Mouse (Mus musculus) neural tube, embryonic 15.5 days (tissue): ENCODE data around the gene Actr1a. TPM values are rescaled to one million over a fixed set of nuclear protein-coding genes. Genes with fewer than 3 reads are reported as not detected.

Experiments
- ATAC-seq: fragments of 200-750 bp; cut with Nextera tagmentation; 2 replicates; pipeline ENCODE4 v1.8.0; 2017; ENCODE audit warnings: mild to moderate bottlenecking, moderate TSS enrichment, moderate library complexity; ENCODE audit not compliant: low FRiP score
- H3K27ac ChIP-seq: fragments of 300-500 bp; sonication (generic); replicated peaks from 2 replicates; pipeline ENCODE4 v1.5.1; 2015; ENCODE audit warnings: mild to moderate bottlenecking, inconsistent platforms
- H3K27me3 ChIP-seq: fragments of 300-500 bp; sonication (generic); replicated peaks from 2 replicates; pipeline ENCODE4 v1.6.1; 2015; ENCODE audit warnings: inconsistent platforms
- H3K36me3 ChIP-seq: fragments of 300-500 bp; sonication (generic); 2 replicates; pipeline ENCODE4 v1.6.1; 2015; ENCODE audit warnings: inconsistent platforms
- H3K4me1 ChIP-seq: fragments of 300-500 bp; sonication (generic); 2 replicates; pipeline ENCODE4 v1.6.1; 2015; ENCODE audit warnings: inconsistent platforms
- H3K4me2 ChIP-seq: fragments of 300-500 bp; sonication (generic); 2 replicates; pipeline ENCODE4 v1.6.1; 2015; ENCODE audit warnings: inconsistent platforms, mild to moderate bottlenecking, moderate library complexity
- H3K4me3 ChIP-seq: fragments of 300-500 bp; sonication (generic); replicated peaks from 2 replicates; pipeline ENCODE4 v1.5.1; 2015; ENCODE audit warnings: mild to moderate bottlenecking, inconsistent platforms
- H3K9ac ChIP-seq: fragments of 300-500 bp; sonication (generic); replicated peaks from 2 replicates; pipeline ENCODE4 v1.6.1; 2015; ENCODE audit warnings: mild to moderate bottlenecking, inconsistent platforms
- H3K9me3 ChIP-seq: fragments of 300-500 bp; sonication (generic); replicated peaks from 2 replicates; pipeline ENCODE4 v1.6.1; 2016; ENCODE audit warnings: inconsistent platforms
- WGBS: fragments of 180-500 bp; shearing (Covaris S2); methylation state at CpG from one replicate; pipeline ENCODE4 v1.1.7; 2015; ENCODE audit warnings: mixed read lengths; 5-methylcytosine and 5-hydroxymethylcytosine counted together
- polyA plus RNA-seq: library from polyadenylated mRNA; unstranded; fragments of >200 nt; fragmentation: Nextera tagmentation; extraction: Ambion mirVana; gene quantifications from 2 replicates; pipeline ENCODE4 v1.2.1, GENCODE M21; 2015

Gene Actr1a
- polyA plus RNA-seq, 1 experiment from 2014 or later = 314 TPM

DNA sequence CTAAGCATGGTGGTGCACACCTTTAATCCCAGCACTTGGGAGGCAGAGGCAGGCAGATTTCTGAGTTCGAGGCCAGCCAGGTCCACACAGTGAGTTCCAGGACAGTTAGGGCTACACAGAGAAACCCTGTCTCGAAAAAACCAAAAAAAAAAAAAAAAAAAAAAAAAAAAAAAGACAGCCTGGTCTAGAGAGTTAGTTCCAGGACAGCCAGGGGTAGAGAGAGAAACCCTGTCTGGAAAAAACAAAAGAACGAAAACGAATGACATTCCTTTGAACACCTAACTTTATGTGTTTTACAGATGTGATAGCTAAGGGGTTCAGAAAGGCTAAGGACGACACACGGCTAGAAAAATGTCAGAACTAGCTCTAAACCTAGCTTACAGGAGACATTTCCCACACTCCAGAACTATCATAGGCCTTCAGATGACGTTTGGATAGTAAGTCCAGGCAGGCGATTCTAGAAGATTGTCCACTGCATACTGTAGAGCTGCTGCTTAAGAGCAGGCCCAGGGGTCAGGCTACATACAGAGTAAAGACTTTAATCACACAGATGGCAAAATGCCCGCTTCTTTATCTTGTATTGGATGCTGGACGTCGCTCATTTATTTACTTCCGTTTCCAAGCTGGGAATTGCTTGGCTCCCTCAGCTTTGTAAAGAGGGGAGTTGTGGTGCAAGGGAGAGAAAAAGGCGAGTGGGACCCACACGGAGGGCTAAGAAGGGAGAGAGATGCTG, 47.4 kb downstream of the Actr1a start:
- peak; percentile 29 for ATAC-seq
- H3K27me3 ChIP-seq = peaks cover 12% of the 10 kb centered on the region; the same call in 1 of the 2 replicates
- peak overlapping the region; percentile 92 for H3K27ac ChIP-seq
- 29% methylated on average over 14 of the region's 14 CpGs for WGBS
- H3K36me3 ChIP-seq = no peaks in the 10 kb centered on the region
- no peaks in the 10 kb centered on the region for H3K9me3 ChIP-seq
- H3K4me1 ChIP-seq = peaks cover 27% of the 10 kb centered on the region
- peak overlapping the region; percentile 60 for H3K4me3 ChIP-seq
- peak overlapping the region; percentile 73 for H3K4me2 ChIP-seq
- peak overlapping the region; percentile 75 for H3K9ac ChIP-seq

DNA sequence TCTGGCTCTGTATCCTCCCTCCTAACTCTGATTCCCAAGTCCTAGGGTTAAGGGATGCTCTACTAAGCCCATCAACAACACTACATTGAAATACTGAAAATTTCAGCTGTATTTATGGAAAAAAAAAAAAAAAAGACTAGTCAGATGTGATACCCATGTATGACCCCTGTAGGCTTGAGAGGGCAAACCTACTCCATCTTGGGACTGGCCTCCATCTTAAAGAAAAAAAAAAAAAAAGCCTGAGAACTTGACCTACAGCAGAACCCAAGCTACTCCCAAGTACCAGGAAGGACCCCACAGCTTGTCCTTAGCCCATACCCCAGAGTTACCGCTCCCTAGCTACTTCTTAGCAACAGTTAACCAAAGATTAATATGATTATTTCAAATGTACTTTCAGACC, 48.4 kb downstream of the Actr1a start:
- Histone ChIP-seq H3K9me3 (no peaks in the 10 kb centered on the region), H3K4me3 (no peak overlapping the region), H3K27ac (no peak overlapping the region), H3K4me2 (no peak overlapping the region), H3K36me3 (no peaks in the 10 kb centered on the region), H3K4me1 (peaks cover 27% of the 10 kb centered on the region), H3K27me3 (peaks cover 12% of the 10 kb centered on the region; the same call in 1 of the 2 replicates), H3K9ac (no peak overlapping the region)
- ATAC-seq = no peak
- 100% methylated on average over 1 of the region's 1 CpGs for WGBS

- H3K4me2 ChIP-seq = no peak overlapping the region
- peaks cover 22% of the 10 kb centered on the region for H3K4me1 ChIP-seq
- no peak overlapping the region for H3K27ac ChIP-seq
- peaks cover 12% of the 10 kb centered on the region; the same call in 1 of the 2 replicates for H3K27me3 ChIP-seq
- H3K4me3 ChIP-seq = no peak overlapping the region
- H3K9ac ChIP-seq = no peak overlapping the region; the same call in 1 of the 2 replicates
- no peak for ATAC-seq
- H3K36me3 ChIP-seq = no peaks in the 10 kb centered on the region
- WGBS = 17% methylated on average over 7 of the region's 7 CpGs
- H3K9me3 ChIP-seq = no peaks in the 10 kb centered on the region
Observed at GRCm38 (mm10) chr19:46344710-46345419, 50.7 kb downstream of the Actr1a start.

DNA sequence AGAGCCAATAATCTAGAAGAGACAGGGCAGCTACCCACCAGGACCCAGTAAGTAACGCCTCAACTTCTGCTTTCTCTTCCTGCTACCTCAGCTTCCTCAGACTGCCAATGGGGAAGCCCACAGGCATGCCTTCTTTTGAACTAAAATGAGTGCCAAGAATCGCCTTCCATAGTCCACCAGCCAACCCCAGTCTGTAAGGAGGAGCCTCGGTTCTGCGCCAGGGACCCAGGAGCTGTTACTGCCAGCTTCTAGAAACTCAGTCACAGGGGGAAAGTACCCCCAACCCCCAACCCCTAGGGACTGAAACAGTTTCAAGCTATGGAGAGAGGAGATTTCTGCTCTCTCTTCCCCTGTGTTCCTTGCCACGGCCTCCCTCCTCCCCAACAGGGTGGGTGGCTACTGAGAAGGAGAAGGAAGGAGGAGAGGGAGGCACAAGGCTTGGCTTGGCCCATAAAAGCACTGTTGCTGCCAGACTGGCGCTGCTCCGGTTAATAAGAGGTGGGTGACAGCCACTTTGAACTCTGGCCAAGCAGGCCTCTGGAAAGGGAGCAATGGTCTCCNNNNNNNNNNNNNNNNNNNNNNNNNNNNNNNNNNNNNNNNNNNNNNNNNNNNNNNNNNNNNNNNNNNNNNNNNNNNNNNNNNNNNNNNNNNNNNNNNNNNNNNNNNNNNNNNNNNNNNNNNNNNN, 56.1 kb downstream of the Actr1a start:
- H3K9ac ChIP-seq = no peak overlapping the region

DNA sequence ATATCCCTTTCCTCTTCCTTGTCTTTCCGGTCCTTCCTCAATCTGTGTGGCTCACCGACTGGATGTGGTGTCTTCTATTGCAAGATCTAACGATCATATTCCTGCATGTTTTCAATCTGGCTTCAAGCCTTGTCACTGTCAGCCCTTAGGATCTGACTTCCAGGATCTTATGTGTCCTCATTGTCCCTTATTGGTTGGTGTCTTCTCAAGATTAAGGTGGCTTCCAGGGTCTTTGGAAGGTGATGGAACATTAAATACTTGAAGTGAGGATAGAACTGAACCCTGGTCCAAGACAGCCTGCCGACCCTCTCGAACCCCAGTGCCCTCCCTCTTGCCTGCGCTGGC, 56.6 kb downstream of the Actr1a start:
- H3K9me3 ChIP-seq = no peaks in the 10 kb centered on the region
- peak; percentile 16 for ATAC-seq
- H3K9ac ChIP-seq = peak overlapping the region; percentile 44
- H3K4me1 ChIP-seq = peaks cover 31% of the 10 kb centered on the region
- peak overlapping the region; percentile 86 for H3K4me2 ChIP-seq
- H3K27me3 ChIP-seq = peaks cover 5% of the 10 kb centered on the region; the same call in 1 of the 2 replicates
- 54% methylated on average over 6 of the region's 6 CpGs for WGBS
- H3K4me3 ChIP-seq = peak overlapping the region; percentile 68
- H3K36me3 ChIP-seq = no peaks in the 10 kb centered on the region
- peak overlapping the region; percentile 70 for H3K27ac ChIP-seq

More for the DNA sequence above, 56.1 kb downstream of the Actr1a start:
- Histone ChIP-seq H3K4me3 (peak overlapping the region; percentile 68; the same call in 1 of the 2 replicates), H3K4me1 (peaks cover 31% of the 10 kb centered on the region), H3K27me3 (peaks cover 8% of the 10 kb centered on the region; the same call in 1 of the 2 replicates), H3K27ac (peak overlapping the region; percentile 70), H3K36me3 (no peaks in the 10 kb centered on the region), H3K4me2 (peak overlapping the region; percentile 86), H3K9me3 (no peaks in the 10 kb centered on the region)
- ATAC-seq = peak; percentile 19; the same call in 1 of the 2 replicates
- 74% methylated on average over 7 of the region's 7 CpGs for WGBS

DNA sequence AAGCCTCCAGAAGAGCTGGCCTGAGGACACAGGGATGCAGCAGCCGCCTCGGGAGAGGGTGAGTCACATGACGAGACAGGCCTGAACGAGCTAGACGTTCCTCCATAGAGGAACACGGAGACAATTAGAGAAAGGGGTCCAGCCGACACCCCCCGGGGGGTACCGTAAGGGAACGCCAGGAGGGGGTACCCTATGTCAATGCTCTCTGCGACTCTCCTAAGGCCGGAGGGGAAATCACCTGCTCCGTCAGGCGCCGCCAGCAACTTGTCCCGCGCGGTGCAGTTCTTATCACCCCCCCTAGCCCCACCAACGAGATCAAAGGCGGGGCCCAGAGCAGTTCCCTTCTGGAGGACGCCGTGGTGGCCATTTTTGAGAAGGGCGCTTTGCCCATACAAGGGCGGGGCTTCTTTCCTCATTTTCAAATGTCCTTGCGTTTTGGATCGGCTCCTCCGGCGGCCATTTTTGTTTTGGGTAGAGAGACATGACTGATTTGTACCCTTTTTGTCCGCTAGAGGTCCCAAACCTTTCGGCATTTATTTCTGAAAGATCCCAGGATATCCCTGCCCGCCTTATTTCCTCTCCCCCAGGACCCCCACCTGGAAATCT, 57.1 kb downstream of the Actr1a start, which contains the start of gene Cuedc2:
Cuedc2 (minus strand) TSS at position 372 of the 606 bp plus-strand sequence.
- Histone ChIP-seq H3K27me3 (0 out of 2 replicates have a peak, but pooled peaks cover under 1% of the 10 kb centered on the region), H3K9me3 (no peaks in the 10 kb centered on the region), H3K4me2 (peak within 1 kb of the TSS; percentile 86), H3K9ac (peak within 1 kb of the TSS; percentile 67), H3K36me3 (no peaks in the 10 kb centered on the region), H3K27ac (peak within 1 kb of the TSS; percentile 83), H3K4me3 (peak within 1 kb of the TSS; percentile 68), H3K4me1 (peaks cover 31% of the 10 kb centered on the region)
- WGBS = under 1% methylated on average over 31 of the region's 31 CpGs
- peak; percentile 91 for ATAC-seq

DNA sequence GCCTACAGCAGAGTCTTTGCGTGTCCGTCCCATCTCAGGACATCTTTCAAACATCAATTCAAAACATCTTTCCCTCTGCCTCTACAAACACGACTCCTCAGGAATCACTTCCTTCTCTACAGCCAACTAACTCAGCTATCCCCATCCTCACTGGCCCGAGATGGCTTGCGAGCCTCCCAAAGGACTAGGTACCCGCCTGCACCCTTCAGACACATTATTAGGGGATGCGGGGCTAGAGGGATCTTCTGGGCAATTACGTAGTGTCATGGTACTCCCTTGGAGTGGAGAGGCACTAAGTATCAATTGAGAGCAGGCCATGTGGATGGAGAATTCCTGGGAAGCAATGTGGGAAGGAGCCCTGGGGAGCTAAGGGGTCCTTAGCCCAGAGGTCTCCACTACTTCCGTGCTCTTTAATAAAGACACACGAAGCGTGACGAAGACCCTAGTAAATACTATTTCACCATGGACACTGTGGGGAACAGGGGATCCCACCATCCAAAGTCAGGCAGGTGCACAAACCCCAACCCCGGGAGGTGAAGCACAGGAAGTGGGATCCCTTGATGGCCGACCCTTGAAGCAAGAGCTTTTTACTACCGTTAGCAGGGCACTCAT, 57.7 kb downstream of the Actr1a start:
- H3K9ac ChIP-seq = peak overlapping the region; percentile 67
- no peaks in the 10 kb centered on the region for H3K27me3 ChIP-seq
- ATAC-seq = peak; percentile 8
- H3K4me3 ChIP-seq = peak overlapping the region; percentile 68
- 26% methylated on average over 15 of the region's 15 CpGs for WGBS
- H3K27ac ChIP-seq = peak overlapping the region; percentile 83
- H3K9me3 ChIP-seq = no peaks in the 10 kb centered on the region
- peak overlapping the region; percentile 86 for H3K4me2 ChIP-seq
- no peaks in the 10 kb centered on the region for H3K36me3 ChIP-seq
- peaks cover 31% of the 10 kb centered on the region for H3K4me1 ChIP-seq

GRCm38 (mm10) chr19:46333906-46334305, 61.6 kb downstream of the Actr1a start:
- Histone ChIP-seq H3K27me3 (no peaks in the 10 kb centered on the region), H3K27ac (no peak overlapping the region), H3K4me3 (no peak overlapping the region), H3K4me2 (no peak overlapping the region), H3K9ac (no peak overlapping the region), H3K4me1 (peaks cover 37% of the 10 kb centered on the region), H3K36me3 (peaks cover 25% of the 10 kb centered on the region), H3K9me3 (no peaks in the 10 kb centered on the region)
- no peak for ATAC-seq
- WGBS = 81% methylated on average over 3 of the region's 3 CpGs

DNA sequence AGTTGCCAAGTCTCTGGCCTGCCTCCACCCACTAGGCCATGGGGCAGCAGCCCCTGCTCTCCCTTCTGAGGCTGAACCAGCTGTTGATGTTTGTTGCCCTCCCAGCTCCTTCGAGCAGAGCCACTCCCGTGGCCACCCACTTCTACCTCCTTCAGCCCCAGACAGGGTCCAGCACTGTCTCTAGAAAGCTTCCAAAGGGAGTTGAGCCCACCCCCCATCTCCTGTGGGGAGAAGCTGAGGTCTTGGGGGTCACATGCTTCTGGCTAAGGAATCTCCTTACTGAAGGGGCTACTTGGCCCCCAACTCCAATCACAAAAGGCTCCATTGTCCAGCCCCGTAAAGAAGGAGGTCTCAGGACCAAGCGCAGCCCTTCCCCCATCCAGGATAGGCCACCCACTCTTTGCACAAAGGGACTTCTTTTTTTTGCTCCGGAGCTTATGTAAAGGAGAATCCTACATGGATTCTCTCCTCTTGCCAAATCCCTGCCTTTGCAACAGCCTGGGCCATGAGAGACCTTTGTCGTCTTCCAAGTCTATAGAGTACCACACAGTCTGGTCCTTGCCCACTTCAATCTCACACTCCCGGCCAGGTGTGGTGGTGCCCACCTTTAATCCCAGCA, 62.7 kb downstream of the Actr1a start:
- Histone ChIP-seq H3K9me3 (no peaks in the 10 kb centered on the region), H3K9ac (no peak overlapping the region), H3K27me3 (no peaks in the 10 kb centered on the region), H3K4me2 (no peak overlapping the region), H3K4me3 (no peak overlapping the region), H3K27ac (no peak overlapping the region), H3K36me3 (peaks cover 25% of the 10 kb centered on the region), H3K4me1 (peaks cover 34% of the 10 kb centered on the region)
- ATAC-seq = no peak
- WGBS = 50% methylated on average over 7 of the region's 7 CpGs

- H3K4me3 ChIP-seq = no peak overlapping the region
- no peak for ATAC-seq
- 94% methylated on average over 3 of the region's 3 CpGs for WGBS
- no peak overlapping the region for H3K4me2 ChIP-seq
- H3K4me1 ChIP-seq = peaks cover 34% of the 10 kb centered on the region
- H3K27me3 ChIP-seq = no peaks in the 10 kb centered on the region
- no peaks in the 10 kb centered on the region for H3K9me3 ChIP-seq
- no peak overlapping the region for H3K9ac ChIP-seq
- H3K36me3 ChIP-seq = peaks cover 25% of the 10 kb centered on the region
- H3K27ac ChIP-seq = no peak overlapping the region
Observed at GRCm38 (mm10) chr19:46331936-46332335, 63.6 kb downstream of the Actr1a start.
